Mouse (Mus musculus) 416B (cell line): ENCODE measurements at regions not wholly inside any gene's neighbourhood (a gene's known extent, or its start where the extent isn't known, plus 50 kb on each side); places are given as distances from the start of the nearest gene placed in this dataset.

Experiments used
- DNase-seq: peaks from one replicate; pipeline ENCODE4 v3.0.0; 2011; ENCODE audit warnings: low read depth

GRCm38 (mm10) chr9:85134900-85135299, 177.7 kb upstream of the Gm11114 start:
- no peak for DNase-seq

- DNase-seq = peak; percentile 7
These were observed 175.6 kb upstream of the Gm11114 start for GRCm38 (mm10) chr9:85136715-85137582.

GRCm38 (mm10) chr9:85139891-85140290, 172.7 kb upstream of the Gm11114 start:
- DNase-seq = no peak

- DNase-seq = peak; percentile 49
These were observed 168.2 kb upstream of the Gm11114 start for GRCm38 (mm10) chr9:85144363-85144762.

- DNase-seq = peak; percentile 11
These were observed 146.9 kb upstream of the Gm11114 start for GRCm38 (mm10) chr9:85165632-85166031.

GRCm38 (mm10) chr9:85167243-85167642, 145.3 kb upstream of the Gm11114 start:
- DNase-seq = no peak

- no peak for DNase-seq
These were observed 138.1 kb upstream of the Gm11114 start for GRCm38 (mm10) chr9:85174431-85174830.

- DNase-seq = peak; percentile 30
These were observed 111.4 kb upstream of the Gm11114 start for GRCm38 (mm10) chr9:85201202-85201601.

- no peak for DNase-seq
These were observed 87.7 kb upstream of the Gm11114 start for GRCm38 (mm10) chr9:85224870-85225269.
